Mouse (Mus musculus): ENCODE data around the gene Anapc11.
"Not testable (repeated sequence)": the region's sequence is repeated elsewhere in the genome, so short reads cannot be mapped to it uniquely, and the experiment has no call there.

Anapc11 gene

DNA sequence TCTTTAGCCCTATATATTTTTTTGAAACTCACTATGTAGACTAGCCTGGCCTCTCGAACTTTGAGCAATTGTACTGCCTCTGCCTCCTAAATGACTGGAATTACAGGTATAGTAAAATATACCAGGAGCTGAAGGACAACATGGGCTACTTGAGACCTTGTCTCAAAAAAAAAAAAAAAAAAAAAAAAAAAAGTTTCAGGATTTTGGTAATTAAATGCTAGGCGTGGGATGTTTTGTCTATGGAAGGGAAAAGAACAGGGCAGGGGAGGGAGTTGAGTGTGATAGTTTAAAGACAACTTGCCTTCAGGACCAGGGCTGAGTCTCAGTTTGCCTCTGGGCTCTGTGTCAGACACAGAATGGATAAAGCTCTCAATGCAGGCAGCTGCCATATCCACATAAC, 23.2 kb upstream of the Anapc11 start:
- DNase-seq (ENCODE audit: low spot score in 2 of 2) = no peak

DNA sequence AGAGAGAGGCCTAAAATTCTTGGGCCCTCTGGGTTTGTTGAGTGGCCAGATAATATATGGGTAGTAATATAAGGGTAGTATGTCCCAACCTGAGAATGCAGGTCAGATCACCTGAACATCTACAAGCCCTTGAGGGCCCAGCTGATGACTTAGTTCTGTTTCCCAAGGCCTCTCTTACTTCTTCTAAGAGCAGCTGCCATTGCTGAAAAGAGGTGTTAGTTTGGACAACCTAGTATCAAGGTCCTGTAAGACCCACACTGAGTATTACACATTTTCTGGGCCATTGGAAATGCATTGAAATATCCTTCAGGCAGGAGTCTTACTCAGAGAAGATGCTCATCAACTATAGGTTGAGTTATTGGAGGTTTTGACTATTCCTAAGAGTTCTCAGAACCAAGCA, 22.3 kb upstream of the Anapc11 start:
- DNase-seq (ENCODE audit: low spot score in 2 of 2) = no peak

DNA sequence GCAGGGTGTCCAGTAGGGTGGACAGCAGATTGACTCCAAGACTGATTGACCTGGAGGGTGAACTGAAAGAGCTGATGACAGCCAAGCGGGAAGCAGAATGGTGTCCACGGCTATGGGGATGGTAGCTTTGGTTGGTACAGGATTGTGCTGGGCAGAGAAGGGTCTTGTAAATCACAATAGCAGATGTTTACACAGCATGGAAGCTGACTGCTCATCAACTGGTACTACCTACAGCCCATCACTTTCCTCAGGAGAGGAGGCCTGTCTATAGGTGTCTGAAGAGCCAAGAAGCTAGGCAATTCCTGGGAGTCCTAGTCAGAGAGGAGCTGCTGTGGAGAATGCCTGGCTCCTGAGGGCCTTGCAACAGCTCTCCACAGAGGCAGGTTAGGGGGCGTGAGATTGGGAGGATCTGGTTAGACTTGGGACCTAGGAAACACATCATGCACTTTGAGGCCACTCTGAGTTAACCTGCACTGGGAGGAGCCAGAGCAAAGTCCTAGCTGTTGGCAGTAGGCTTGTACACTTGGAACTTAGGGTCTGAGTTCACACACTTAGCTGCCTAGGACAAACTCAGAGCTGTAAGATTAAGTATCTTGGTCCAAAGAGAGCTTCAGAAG, 21.7 kb upstream of the Anapc11 start:
- no peak for DNase-seq (ENCODE audit: low spot score in 2 of 2)

DNA sequence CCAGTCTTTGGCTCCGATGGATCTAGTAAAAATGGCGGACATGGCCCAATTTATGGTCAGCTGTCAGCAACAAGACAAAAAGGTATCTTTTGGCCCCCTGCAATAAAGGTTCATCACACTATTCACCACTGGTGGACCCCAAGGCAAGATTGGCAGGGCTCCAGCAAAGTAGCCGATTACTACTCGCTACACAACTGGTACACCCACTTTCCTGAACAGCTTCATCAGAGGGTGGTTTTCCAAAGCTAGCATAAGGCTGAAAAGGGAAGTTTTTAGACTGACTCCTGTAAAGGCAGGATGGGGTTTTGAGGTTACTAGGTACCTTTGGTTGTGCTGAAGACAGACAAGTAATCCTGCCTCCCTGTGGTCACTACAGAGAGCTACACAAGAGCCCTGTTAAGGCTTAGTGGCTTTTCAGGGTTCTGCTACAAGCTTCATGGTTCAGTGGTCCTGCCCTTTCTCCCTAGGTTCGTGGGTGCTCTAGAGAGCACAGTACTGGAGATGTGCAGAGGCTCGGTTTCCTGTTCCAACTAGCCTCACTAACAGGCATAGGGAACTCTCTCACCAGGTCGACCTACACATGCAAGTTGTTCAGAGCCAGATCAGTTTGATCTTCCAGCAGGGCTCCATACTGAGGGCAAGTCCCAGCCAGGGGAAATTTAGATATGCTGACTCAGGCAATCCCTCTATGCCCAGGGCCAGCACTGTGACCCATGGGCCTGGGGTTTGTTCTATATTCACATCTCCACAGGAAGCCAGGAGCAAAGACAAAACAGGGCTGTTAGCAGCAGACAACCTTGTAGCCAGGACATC, 20.8 kb upstream of the Anapc11 start:
- DNase-seq (ENCODE audit: low spot score in 2 of 2) = no peak

DNA sequence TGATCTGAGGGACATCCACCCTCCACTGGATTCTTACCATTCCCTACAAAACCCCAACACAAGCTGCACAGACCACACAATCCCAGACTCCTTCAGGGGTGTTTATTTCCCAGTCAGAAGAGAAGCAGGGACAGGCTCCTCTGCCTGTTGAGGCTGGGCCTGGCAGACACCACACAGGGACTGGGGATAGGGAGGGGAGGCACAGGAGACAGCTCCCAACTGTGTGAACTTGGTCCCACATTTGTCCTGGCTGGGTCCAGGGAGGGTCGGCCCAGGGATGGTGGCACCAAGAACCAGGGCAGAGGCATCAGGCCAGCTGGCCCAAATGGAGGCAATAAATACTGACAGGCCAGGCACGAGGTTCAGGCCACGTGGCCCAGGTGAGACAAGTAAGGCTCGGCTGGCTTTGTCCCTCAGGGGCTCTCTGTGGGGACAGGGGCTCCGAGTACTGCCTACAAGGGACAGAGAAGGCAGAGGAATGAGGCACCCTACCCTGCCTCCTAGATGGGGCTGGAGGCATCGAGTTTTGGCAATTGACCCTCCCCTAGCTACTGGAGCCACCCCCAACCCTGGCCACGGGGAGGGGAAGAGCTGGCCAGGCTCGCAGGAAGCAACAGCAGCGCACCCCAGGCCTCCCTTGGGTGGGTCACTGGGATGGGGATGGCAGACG, 20.1 kb upstream of the Anapc11 start:
- no peak for DNase-seq (ENCODE audit: low spot score in 2 of 2)

DNA sequence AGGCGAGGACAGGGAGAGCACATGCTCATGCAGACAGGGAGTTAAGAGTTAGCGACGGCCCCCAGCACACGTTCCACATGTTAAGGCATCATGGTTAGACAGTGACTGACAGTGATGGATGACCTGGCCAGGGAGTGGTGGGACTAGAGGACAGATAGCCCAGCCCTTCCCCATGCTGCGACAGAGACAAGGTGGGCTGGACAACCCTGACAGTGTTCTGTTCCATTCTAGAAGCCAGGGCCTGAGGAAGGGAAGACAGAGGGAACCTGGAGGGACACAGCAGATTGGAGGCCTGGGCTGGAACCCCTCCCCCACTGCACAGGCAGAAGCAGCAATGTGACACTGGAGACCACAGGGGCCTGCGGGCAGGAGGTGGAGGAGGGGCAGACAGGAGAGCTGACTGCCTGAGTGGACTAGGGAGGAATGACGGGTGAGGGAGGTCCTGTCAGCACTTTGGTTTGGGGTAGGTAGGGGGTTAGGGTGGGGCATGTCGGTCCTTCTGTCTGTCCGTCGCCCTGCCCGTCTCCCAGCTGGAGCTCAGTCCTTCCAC, 19.5 kb upstream of the Anapc11 start:
- no peak for DNase-seq (ENCODE audit: low spot score in 2 of 2)

DNA sequence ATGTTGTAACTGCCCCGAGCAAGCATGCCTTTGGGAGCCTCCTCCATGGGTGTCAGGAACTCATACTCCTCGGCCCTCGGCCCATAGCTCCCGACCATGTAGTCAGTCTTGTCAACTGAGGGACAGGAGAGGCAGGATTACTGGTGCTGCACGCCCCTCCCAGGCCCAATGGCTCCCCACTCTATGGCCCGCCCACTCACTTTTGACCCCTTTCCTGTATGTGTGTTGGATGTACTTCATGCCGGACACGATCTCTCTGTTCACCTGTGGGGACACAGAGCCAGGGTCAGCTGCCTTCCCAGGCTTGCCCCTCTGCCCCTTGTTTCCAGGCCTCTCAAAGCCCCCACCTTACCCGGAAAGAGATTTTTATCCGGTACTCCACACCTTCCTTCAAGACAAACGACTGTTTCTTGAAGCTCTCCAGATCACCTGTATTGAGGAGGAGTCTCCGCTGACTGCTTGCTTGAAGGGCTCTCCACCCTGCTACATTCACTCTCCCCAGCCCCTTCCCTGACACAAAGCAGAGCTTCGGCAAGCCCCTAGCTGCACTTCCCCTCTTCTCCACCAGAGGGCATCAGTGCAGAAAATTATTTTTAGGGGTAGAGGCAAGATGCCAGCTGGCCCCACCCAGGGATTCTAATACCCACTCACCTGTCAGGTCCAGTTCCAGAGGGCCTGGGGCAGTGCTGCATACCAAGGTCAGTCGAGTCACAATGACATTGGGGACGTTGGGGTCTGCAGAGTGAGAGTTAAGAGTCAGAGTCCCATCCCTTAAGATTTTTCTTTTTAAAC, 18.7 kb upstream of the Anapc11 start:
- peak; percentile 36 to 71 for DNase-seq (ENCODE audit: low spot score in 2 of 2)

DNA sequence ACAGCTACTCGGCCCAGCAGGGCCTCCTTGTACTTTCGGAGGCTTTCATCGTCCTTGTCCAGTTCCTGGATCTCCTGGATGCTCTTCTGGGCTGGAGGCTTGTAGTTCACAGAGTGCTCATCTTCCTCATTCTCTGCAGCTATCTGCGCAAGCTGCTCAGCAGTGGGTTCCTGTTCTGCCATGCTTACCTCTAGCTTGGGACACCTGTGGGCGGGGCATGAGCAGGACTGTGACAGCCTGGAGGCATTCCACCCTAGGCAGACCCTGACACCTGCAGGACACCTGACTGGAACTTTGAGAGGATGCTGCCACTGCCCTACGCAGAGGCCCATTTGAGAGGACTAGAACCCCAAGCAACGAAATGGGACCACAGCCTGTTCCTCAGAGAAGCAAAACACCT, 18.0 kb upstream of the Anapc11 start:
- DNase-seq (ENCODE audit: low spot score in 2 of 2) = peak in 1 of 2 experiments; percentile 38

DNA sequence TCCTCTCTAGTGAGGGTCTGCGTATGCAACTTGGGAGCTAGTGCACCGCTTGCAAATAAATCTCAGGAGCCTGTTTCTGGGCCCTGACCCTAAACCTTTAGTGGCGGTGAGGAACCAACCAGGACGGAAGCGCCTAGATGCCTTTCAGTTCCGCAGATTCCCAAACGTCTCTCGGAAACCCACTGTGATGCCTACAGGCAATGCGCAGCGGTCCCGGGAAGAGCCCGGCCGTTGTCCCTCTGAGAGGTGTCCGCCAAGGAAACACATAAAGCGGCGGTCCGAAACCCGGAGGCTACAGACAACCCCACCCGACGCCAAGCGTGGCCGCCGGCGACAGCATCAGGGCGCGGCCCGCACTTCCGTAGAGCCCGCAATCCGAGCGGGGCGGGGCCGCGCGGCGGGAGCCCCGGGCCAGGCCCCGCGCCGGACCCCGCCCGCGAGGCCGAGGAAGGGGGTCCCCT, 17.3 kb upstream of the Anapc11 start:
- peak; percentile 34 for DNase-seq (ENCODE audit: low spot score in 2 of 2)

DNA sequence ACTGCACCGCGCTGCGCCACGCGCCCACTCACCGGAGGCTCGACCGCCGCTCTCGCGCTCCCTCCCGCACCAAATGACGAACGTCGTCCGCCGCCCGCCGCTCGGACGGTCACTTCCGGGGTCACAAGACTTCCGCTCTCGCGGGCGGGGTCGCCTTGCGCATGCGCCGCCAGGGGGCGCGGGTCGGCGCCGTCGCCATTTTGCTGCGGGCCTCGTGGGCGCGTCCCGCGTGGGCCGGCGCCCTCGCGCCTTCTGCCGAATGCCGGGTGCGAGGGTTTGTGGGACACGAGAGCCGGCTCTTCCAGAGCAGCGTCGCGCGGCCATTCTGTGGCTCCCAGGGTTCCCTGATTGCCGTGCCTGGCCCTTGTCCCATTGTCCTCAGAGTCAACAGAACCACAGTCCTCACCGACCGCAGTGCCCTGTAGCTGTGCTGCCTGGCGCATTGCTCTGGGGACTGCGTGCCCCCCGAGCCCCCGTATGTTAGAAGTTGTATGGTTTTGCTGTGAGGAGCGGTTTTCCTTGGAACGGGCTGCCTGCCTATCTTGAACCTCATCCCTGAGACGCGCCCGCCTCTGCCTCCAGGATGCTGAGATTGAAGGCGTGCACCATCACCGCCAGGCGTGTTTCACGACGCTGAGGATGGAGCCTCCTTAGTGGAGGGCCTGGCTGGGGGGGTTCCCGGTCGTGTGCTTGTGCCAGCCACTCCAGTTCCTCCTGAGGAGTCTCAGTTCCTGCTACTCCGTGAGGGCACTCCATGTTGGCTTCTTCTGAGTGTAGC, 16.5 kb upstream of the Anapc11 start, which contains the start of gene Arhgdia:
Arhgdia (minus strand) TSS at position 135 of the 778 bp plus-strand sequence.
- DNase-seq (ENCODE audit: low spot score in 2 of 2) = peak; percentile 76 to 82

DNA sequence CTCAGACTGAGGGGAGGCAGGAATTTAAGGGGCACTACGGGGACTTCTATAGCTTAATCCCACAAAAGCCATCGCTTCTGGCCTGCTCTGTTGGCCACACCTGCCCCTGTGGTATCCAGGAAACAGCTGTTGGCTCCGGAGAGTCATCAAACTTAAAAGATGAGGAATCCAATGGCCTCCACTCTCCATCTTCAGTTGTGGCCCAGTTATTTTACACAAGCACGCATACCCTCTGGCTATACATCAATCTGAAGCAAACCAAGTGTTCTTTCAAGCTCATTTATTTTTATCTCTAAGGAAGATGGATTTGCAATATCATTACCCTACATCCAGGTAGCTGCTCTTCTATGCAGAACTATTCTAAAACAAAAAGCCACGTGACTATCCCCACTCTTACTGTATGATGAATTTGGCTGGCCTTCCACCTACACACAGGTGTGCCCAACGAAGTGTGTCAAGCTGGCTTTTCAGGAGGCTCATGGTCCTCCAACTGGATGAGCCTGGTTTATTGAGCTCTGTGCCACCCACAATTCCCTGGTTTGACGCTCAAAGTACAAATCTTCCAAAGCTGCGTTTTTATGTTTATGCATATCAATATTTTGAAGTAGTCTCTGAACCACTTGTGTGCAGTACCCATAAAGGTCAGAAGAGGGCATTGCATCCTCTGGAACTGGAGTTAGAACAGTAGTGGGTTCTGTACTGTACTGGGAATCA, 15.8 kb upstream of the Anapc11 start:
- no peak for DNase-seq (ENCODE audit: low spot score in 2 of 2)

DNA sequence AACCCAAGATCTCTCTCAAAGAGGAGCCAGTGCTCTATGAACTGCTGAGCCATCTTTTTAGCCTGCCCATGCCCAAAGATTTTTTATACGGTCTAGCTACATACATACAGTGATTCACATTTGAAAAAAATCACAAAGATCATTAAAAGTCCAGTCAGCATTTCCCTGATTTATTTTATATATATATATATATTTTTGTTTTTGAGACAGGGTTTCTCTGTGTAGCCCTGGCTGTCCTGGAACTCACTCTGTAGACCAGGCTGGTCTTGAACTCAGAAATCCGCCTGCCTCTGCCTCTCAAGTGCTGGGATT, 15.3 kb upstream of the Anapc11 start:
- not testable (repeated sequence) for DNase-seq (ENCODE audit: low spot score in 2 of 2)

DNA sequence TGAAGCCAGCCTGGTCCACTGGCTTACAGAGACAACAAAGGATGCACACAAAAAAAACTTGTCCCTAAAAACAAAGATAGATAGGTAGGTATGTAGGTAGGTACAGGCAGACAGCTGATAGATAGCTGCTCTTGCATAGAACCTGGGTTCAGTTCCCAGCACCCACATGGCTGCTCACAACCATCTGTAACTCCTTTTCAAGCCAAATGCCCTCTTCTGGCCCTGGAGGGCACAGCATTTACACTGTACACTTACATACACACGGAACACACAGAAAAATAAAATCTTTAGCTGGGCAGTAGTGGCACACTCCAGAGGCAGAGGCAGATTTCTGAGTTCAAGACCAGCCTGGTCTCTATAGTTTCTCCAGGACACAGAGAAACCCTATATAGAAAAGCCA, 14.3 kb upstream of the Anapc11 start:
- no peak for DNase-seq (ENCODE audit: low spot score in 2 of 2)

DNA sequence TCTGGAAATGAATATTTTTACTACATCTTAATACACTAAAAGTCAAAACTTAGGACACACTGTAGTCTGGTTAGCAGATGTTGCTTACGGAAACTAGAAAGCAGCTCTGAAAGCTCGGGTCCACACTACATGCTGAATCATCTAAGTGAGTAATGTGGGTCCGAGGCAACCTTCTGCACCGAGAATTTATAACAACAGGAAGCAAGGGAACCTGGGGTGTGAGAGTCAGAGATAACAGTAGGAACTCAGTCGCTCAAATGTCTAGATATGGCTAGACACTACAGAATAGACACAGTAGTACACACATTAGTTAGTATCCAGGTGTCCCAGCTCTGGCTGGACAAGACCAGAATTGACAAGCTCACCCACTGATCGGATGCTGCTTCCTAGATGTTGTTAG, 9.7 kb upstream of the Anapc11 start:
- DNase-seq (ENCODE audit: low spot score in 2 of 2) = no peak

DNA sequence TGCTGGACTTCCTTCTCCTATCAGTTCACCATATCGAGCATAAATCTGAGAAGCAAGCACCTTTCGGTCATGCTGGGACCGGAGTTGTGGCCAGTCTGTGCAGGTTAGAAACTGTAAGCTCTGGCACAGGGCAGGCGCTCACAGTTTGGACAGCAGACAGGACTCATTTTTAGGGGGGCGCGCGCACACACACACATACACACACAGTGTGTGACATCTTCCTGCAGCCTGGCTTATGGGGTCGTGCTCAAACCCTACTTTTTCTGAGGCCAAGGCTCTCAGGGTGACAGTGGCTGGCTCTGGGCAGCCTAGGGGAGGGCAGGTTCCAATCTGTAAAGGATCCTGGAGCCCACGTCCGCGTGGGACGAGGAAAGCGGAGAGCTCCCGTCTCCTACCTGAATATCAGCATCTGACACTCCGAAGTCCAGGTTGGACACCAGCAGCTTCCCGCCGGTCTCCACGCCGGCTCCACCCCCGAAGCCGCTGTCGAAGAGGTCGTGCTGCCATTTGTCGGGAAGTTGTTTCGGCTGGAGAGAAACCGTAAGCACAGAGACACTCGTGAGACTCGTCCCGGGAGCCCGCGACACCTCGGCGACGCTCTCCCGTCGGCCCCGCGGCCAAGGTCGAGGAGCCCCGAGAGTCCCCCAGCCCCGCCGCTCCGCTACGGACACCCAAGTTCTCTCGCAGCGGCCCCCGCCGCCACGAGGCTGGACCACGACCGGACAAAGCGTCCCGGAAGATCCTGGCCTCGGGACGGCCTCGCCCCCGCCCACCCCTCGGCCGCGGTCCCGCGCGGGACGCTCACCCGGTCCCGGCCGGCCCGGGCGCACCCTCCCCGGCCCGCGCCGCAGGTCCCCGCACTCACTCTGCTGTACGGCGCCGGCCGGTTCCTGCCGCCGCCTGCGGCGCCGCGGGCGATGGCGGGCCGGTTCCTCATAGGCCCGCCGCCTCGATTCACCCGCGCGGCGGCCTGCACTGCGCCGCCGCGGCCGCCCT, 683 bp upstream of the Anapc11 start:
- DNase-seq (ENCODE audit: low spot score in 2 of 2) = no peak

DNA sequence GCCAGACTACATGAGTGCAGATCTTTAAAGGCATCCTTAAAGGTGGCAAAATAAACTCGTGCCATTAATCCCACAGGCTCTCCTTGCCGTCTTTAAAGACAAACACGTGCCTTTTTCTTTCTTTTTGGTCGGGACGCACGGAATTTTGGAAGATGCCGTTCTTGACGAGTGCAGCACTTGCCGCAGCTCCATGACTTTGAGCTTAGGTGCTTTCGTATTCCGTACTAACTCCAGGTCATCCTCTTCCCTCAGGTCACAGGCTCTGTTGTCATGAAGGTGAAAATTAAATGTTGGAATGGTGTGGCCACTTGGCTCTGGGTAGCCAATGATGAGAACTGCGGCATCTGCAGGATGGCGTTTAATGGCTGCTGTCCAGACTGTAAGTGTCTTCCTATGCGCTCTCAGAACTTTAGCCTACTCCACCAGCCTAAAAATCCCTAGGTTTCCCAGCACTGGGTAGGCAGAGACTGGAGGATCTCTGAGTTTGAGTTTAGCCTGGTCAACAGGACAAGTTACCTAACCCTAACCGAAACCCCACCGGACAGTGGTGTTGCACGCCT, 849 bp downstream of the Anapc11 start:
- DNase-seq (ENCODE audit: low spot score in 2 of 2) = no peak

DNA sequence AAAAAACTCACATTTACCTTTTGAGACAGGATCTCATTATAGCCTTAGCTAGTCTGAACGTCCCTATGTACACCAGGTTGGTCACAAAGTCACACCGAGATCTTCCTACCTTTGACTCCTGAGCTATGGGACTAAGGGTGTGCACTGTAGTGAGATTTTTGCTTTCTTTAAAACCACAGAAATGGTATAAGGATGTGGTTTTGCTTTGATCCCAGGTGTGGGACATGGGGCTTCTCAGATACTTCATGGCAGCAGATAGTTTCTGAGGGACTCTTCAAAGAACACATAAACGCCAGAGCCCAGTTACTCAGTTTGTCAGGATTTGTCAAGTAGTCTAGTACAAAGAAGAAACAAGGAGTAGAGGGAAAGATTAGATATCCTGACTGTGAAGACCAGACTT, 2.5 kb downstream of the Anapc11 start:
- DNase-seq (ENCODE audit: low spot score in 2 of 2) = no peak

DNA sequence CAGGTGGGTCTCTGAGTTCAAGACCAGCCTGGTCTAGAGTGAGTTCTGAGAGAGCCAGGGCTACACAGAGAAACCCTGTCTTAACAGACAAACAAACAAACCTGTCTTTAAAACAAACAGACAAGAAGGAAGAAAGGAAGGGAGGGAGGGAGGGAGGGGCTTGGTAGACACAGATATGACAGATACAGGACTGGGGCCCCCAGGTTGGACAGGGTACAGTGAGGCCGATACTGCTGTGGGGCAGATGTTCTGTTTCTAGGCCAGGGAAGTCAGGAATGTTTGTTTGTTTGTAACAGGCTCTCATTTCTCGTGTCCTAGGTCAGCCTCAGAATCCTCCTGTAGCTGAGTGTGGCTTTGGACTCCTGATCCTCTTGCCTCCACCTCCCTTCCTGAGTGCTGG, 5.3 kb downstream of the Anapc11 start:
- DNase-seq (ENCODE audit: low spot score in 2 of 2) = no peak

DNA sequence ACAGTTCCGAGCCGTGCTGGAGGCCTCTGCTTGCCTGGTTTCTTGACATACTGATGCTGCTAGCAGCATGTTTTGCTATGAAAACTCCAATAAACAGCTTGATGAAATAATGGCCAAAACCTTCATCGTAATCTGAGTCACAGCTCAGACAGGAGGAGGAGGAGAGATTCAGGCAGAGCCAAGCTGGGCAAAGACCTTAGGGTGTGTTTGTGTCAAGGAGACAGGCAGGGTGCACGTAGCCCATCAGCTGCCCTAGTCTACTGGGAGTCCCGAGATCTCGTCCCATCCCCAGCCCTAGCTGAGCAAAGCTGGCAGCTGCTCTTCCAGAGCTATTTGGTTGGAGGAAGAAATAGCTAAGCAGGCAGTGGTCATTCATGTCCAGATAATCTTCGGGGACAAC, 7.4 kb downstream of the Anapc11 start:
- no peak for DNase-seq (ENCODE audit: low spot score in 2 of 2)
